Mouse (Mus musculus) Patski (cell line): ENCODE data around the gene Ube2d1. TPM values are rescaled to one million over a fixed set of nuclear protein-coding genes. Genes with fewer than 3 reads are reported as not detected.

ENCODE experiments used
- ATAC-seq: fragments of 100-300 bp; one replicate; pipeline ENCODE4 v1.8.0; 2021
- CTCF ChIA-PET: fragments of 350-600 bp; sonication (Branson Sonifier 250); formaldehyde crosslinking; loops from one replicate; lab custom pipeline; 2022; ENCODE audit warnings: inconsistent platforms; lab: Charles Lee
- POLR2A ChIA-PET: fragments of 350-600 bp; sonication (Branson Sonifier 250); formaldehyde crosslinking; loops from one replicate; lab custom pipeline; 2022; ENCODE audit warnings: antibody characterized with exemption, inconsistent platforms; lab: Charles Lee
- DNase-seq: peaks from one replicate; pipeline ENCODE4 v3.0.0-alpha.2; 2011; ENCODE audit warnings: low read depth, low spot score
- H3K27me3 ChIP-seq: fragments of 371-371 bp; one replicate; pipeline ENCODE4 v1.5.1; 2021
- CTCF ChIP-seq: fragments of 100-300 bp; IDR thresholded peaks from one replicate; pipeline ENCODE4 v1.5.1; 2021
- in situ Hi-C: fragments of 300-500 bp; cut with MboI; formaldehyde crosslinking; loops from 3 replicates; pipeline ENCODE4 v1.11.1; 2018; ENCODE audit warnings: low pct_unique_long_range_greater_than_20kb, mixed read lengths
- polyA plus RNA-seq: library from polyadenylated mRNA; unstranded; gene quantifications from one replicate; pipeline ENCODE4 v1.2.3, GENCODE M21; 2021

Gene Ube2d1
- polyA plus RNA-seq, 1 experiment from 2014 or later, result 53.4 TPM

- H3K27me3 ChIP-seq, result no peaks in the 10 kb centered on the region
- ATAC-seq (no peak), DNase-seq (no peak)
- no peak for TF ChIP-seq CTCF
- in situ Hi-C loops, result loop anchor here (5.0 to 25.0 kb wide), 3 partner anchors 79 to 1064 kb away; no protein-coding TSS in a partner anchor
- CTCF ChIA-PET, result interaction anchor here (1.1 to 3.7 kb wide), 2 partner anchors 74 to 77 kb away, joined by 3 to 43 read pairs; no protein-coding TSS in a partner anchor
- POLR2A ChIA-PET, result no interaction called here
Observed at GRCm38 (mm10) chr10:71323669-71324068, 38.6 kb upstream of the Ube2d1 start.

GRCm38 (mm10) chr10:71316497-71316896 lies 31.4 kb upstream of the Ube2d1 start:
- POLR2A ChIA-PET, result no interaction called here
- in situ Hi-C loops, result loop anchor here (25.0 kb wide), 2 partner anchors 621 to 1071 kb away; no protein-coding TSS in a partner anchor
- TF ChIP-seq CTCF, result no peak
- CTCF ChIA-PET, result interaction anchor here (1.4 to 1.5 kb wide), 2 partner anchors 16 to 85 kb away, joined by 3 to 9 read pairs; no protein-coding TSS in a partner anchor
- H3K27me3 ChIP-seq, result peaks cover 6% of the 10 kb centered on the region
- ATAC-seq (no peak), DNase-seq (no peak)

- ChIA-PET CTCF (interaction anchor here (1.4 kb wide), 1 partner anchor 15 kb away, joined by 3 read pairs; no protein-coding TSS in a partner anchor), POLR2A (no interaction called here)
- TF ChIP-seq CTCF, result no peak
Observed at GRCm38 (mm10) chr10:71316056-71316455, 31.0 kb upstream of the Ube2d1 start.

GRCm38 (mm10) chr10:71314596-71314995 lies 29.5 kb upstream of the Ube2d1 start:
- in situ Hi-C loops, result loop anchor here (25.0 kb wide), 2 partner anchors 623 to 1073 kb away; no protein-coding TSS in a partner anchor
- DNase-seq (no peak), ATAC-seq (no peak)
- POLR2A ChIA-PET, result no interaction called here
- H3K27me3 ChIP-seq, result peaks cover 10% of the 10 kb centered on the region
- no peak for TF ChIP-seq CTCF
- CTCF ChIA-PET, result no interaction called here

More at GRCm38 (mm10) chr10:71316056-71316455, 31.0 kb upstream of the Ube2d1 start:
- ATAC-seq (no peak), DNase-seq (no peak)
- peaks cover 8% of the 10 kb centered on the region for H3K27me3 ChIP-seq
- in situ Hi-C loops, result loop anchor here (25.0 kb wide), 2 partner anchors 621 to 1071 kb away; no protein-coding TSS in a partner anchor

- no peak for DNase-seq
- in situ Hi-C loops, result loop anchor here (25.0 kb wide), 2 partner anchors 627 to 1077 kb away; no protein-coding TSS in a partner anchor
- ChIA-PET POLR2A (no interaction called here), CTCF (interaction anchor here (2.0 kb wide), 1 partner anchor 91 kb away, joined by 8 read pairs; no protein-coding TSS in a partner anchor)
- peaks cover 10% of the 10 kb centered on the region for H3K27me3 ChIP-seq
- no peak for ATAC-seq
- no peak for TF ChIP-seq CTCF
Observed at GRCm38 (mm10) chr10:71310288-71310687, 25.2 kb upstream of the Ube2d1 start.

- POLR2A ChIA-PET, result no interaction called here
- CTCF ChIA-PET, result no interaction called here
- TF ChIP-seq CTCF, result no peak
- DNase-seq (no peak), ATAC-seq (no peak)
- in situ Hi-C loops, result loop anchor here (25.0 kb wide), 2 partner anchors 629 to 1079 kb away; no protein-coding TSS in a partner anchor
- H3K27me3 ChIP-seq, result peaks cover 6% of the 10 kb centered on the region
Observed at GRCm38 (mm10) chr10:71308199-71308598, 23.1 kb upstream of the Ube2d1 start.

GRCm38 (mm10) chr10:71306759-71307158 lies 21.7 kb upstream of the Ube2d1 start:
- POLR2A ChIA-PET, result no interaction called here
- CTCF ChIA-PET, result interaction anchor here (1.1 to 2.0 kb wide), 6 partner anchors 10 to 94 kb away, joined by 3 to 11 read pairs (median 6); no protein-coding TSS in a partner anchor
- no peak for TF ChIP-seq CTCF
- peaks cover 4% of the 10 kb centered on the region for H3K27me3 ChIP-seq
- in situ Hi-C loops, result loop anchor here (25.0 kb wide), 2 partner anchors 631 to 1081 kb away; no protein-coding TSS in a partner anchor
- ATAC-seq (no peak), DNase-seq (no peak)

DNA sequence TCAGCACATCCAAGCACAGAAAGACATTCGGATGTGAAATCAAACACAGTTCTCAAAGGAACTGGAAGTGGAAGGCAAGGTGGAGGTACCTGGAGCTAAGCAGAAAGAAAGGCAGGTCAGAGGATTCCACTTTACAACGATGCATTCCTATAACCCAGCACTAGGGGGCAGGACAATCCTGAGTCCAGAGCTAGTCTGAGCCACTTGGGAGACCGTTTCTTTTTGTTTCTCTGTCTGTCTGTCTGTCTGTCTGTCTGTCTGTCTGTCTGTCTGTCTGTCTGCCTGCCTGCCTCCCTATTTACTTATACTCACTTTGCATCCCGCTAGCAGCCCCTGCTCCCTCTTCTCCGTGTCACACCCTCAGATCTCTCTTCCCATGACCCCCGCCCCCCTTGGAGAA lies 21.1 kb upstream of the Ube2d1 start:
- POLR2A ChIA-PET, result no interaction called here
- no peak for DNase-seq
- H3K27me3 ChIP-seq, result peaks cover 4% of the 10 kb centered on the region
- peak; percentile 80 for TF ChIP-seq CTCF
- CTCF ChIA-PET, result interaction anchor here (1.1 to 2.0 kb wide), 6 partner anchors 9 to 95 kb away, joined by 3 to 11 read pairs (median 6); no protein-coding TSS in a partner anchor
- ATAC-seq, result peak; percentile 76
- in situ Hi-C loops, result loop anchor here (25.0 kb wide), 2 partner anchors 631 to 1081 kb away; no protein-coding TSS in a partner anchor

- in situ Hi-C loops, result loop anchor here (25.0 kb wide), 2 partner anchors 635 to 1085 kb away; no protein-coding TSS in a partner anchor
- peaks cover 4% of the 10 kb centered on the region for H3K27me3 ChIP-seq
- no peak for ATAC-seq
- TF ChIP-seq CTCF, result peak; percentile 69
- DNase-seq, result no peak
- CTCF ChIA-PET, result interaction anchor here (1.0 to 2.1 kb wide), 6 partner anchors 10 to 99 kb away, joined by 3 to 9 read pairs (median 4); no protein-coding TSS in a partner anchor
- POLR2A ChIA-PET, result interaction anchor here (0.7 kb wide), 1 partner anchor 14 kb away, joined by 3 read pairs; no protein-coding TSS in a partner anchor
Observed at GRCm38 (mm10) chr10:71302490-71302889, 17.4 kb upstream of the Ube2d1 start.

DNA sequence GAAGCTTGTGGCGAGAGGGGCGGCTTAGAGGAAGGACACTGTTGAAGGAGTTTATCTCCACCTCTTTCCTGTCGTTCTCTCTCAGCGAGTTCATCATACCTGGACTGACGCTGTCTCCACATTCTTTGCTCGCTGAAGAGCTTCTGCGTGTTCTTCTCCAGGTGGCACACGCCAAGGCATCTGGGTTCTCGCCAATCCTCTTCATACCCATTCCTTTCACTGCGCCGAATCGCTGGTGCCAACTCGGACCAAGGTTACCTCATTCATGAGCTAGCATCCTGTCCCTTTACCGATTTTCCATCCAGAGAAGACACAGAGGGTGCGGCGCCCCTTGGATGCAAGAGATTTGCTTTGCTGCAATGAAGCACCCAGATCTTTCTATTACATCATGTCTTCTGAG lies 15.1 kb upstream of the Ube2d1 start:
- no peak for ATAC-seq
- no peak for TF ChIP-seq CTCF

More for the DNA sequence above, 15.1 kb upstream of the Ube2d1 start:
- DNase-seq, result no peak
- ChIA-PET CTCF (interaction anchor here (0.7 to 2.7 kb wide), 3 partner anchors 10 to 37 kb away, joined by 3 to 7 read pairs (median 3); no protein-coding TSS in a partner anchor), POLR2A (no interaction called here)
- peaks cover 15% of the 10 kb centered on the region for H3K27me3 ChIP-seq
- in situ Hi-C loops, result loop anchor here (25.0 kb wide), 2 partner anchors 637 to 1087 kb away; no protein-coding TSS in a partner anchor
